Mouse (Mus musculus): ENCODE data around the gene Rasgrf1. TPM values are rescaled to one million over a fixed set of nuclear protein-coding genes. Genes with fewer than 3 reads are reported as not detected.

The Rasgrf1 gene
- polyA plus RNA-seq, 1 experiment from 2014 or later, result 22.3 TPM

- no peaks in the 10 kb centered on the region for H3K27me3 ChIP-seq (ENCODE audit: control insufficient read depth, insufficient read depth, low read length)
- H3K36me3 ChIP-seq (ENCODE audit: control insufficient read depth, insufficient read depth, low read length), result no peaks in the 10 kb centered on the region
- no peak for ATAC-seq (ENCODE audit: low read depth)
- H3K4me1 ChIP-seq (ENCODE audit: control insufficient read depth, insufficient read depth, low read length), result no peaks in the 10 kb centered on the region
- H3K9ac ChIP-seq (replicated peaks; ENCODE audit: low read depth, low read length), result no peak overlapping the region
- no peak overlapping the region for H3K27ac ChIP-seq (ENCODE audit: low read depth, low read length)
- no peaks in the 10 kb centered on the region for H3K9me3 ChIP-seq (ENCODE audit: control insufficient read depth, low read length)
- H3K4me2 ChIP-seq (ENCODE audit: low read depth, low read length), result no peak overlapping the region
- 96% methylated on average over 5 of the region's 5 CpGs for WGBS
- no peak overlapping the region for H3K4me3 ChIP-seq (ENCODE audit: low read depth, low read length)
Measured at GRCm38 (mm10) chr9:89892540-89893188, 17.0 kb upstream of the Rasgrf1 start.

- Histone ChIP-seq H3K36me3 (ENCODE audit: control insufficient read depth, insufficient read depth, low read length) (no peaks in the 10 kb centered on the region), H3K4me1 (ENCODE audit: control insufficient read depth, insufficient read depth, low read length) (0 out of 2 replicates have a peak, but pooled peaks cover 2% of the 10 kb centered on the region), H3K4me2 (ENCODE audit: low read depth, low read length) (no peak overlapping the region), H3K9ac (replicated peaks; ENCODE audit: low read depth, low read length) (no peak overlapping the region), H3K4me3 (ENCODE audit: low read depth, low read length) (no peak overlapping the region), H3K27ac (ENCODE audit: low read depth, low read length) (no peak overlapping the region), H3K27me3 (ENCODE audit: control insufficient read depth, insufficient read depth, low read length) (no peaks in the 10 kb centered on the region), H3K9me3 (ENCODE audit: control insufficient read depth, low read length) (no peaks in the 10 kb centered on the region)
- 32% methylated on average over 14 of the region's 14 CpGs for WGBS
- no peak for ATAC-seq (ENCODE audit: low read depth)
Measured at GRCm38 (mm10) chr9:89900111-89900824, 9.4 kb upstream of the Rasgrf1 start.

DNA sequence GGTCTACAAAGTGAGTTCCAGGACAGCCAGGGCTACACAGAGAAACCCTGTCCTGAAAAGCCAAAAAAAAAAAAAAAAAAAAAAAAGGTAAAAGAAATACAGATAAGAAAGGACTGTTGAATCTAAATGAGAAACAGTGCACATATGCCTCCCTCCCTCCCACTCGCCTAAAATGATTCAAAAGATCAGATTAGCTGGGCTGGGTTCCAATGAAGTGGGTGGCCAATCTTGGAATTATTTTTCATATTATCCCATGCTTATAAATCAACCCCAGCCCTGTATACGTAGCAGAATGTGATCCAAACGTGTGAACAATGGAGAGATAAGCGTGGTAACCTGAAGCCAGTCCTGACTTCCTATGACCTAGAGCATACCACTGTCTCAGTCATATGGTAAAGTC, 8.5 kb upstream of the Rasgrf1 start:
- H3K4me3 ChIP-seq (ENCODE audit: low read depth, low read length), result no peak overlapping the region
- no peak overlapping the region for H3K4me2 ChIP-seq (ENCODE audit: low read depth, low read length)
- no peaks in the 10 kb centered on the region for H3K9me3 ChIP-seq (ENCODE audit: control insufficient read depth, low read length)
- 0 out of 2 replicates have a peak, but pooled peaks cover 2% of the 10 kb centered on the region for H3K4me1 ChIP-seq (ENCODE audit: control insufficient read depth, insufficient read depth, low read length)
- H3K27me3 ChIP-seq (ENCODE audit: control insufficient read depth, insufficient read depth, low read length), result peaks cover 3% of the 10 kb centered on the region; the same call in 1 of the 2 replicates
- no peak for ATAC-seq (ENCODE audit: low read depth)
- no peak overlapping the region for H3K9ac ChIP-seq (replicated peaks; ENCODE audit: low read depth, low read length)
- WGBS, result 74% methylated on average over 4 of the region's 4 CpGs
- no peak overlapping the region for H3K27ac ChIP-seq (ENCODE audit: low read depth, low read length)
- H3K36me3 ChIP-seq (ENCODE audit: control insufficient read depth, insufficient read depth, low read length), result no peaks in the 10 kb centered on the region

GRCm38 (mm10) chr9:89902813-89903212, 6.9 kb upstream of the Rasgrf1 start:
- no peak overlapping the region for H3K9ac ChIP-seq (replicated peaks; ENCODE audit: low read depth, low read length)
- H3K27me3 ChIP-seq (ENCODE audit: control insufficient read depth, insufficient read depth, low read length), result peaks cover 16% of the 10 kb centered on the region
- no peak overlapping the region for H3K4me3 ChIP-seq (ENCODE audit: low read depth, low read length)
- H3K36me3 ChIP-seq (ENCODE audit: control insufficient read depth, insufficient read depth, low read length), result no peaks in the 10 kb centered on the region
- H3K4me1 ChIP-seq (ENCODE audit: control insufficient read depth, insufficient read depth, low read length), result 0 out of 2 replicates have a peak, but pooled peaks cover 2% of the 10 kb centered on the region
- 90% methylated on average over 2 of the region's 2 CpGs for WGBS
- no peaks in the 10 kb centered on the region for H3K9me3 ChIP-seq (ENCODE audit: control insufficient read depth, low read length)
- H3K4me2 ChIP-seq (ENCODE audit: low read depth, low read length), result no peak overlapping the region
- no peak overlapping the region for H3K27ac ChIP-seq (ENCODE audit: low read depth, low read length)
- ATAC-seq (ENCODE audit: low read depth), result no peak

GRCm38 (mm10) chr9:89906645-89907044, 3.1 kb upstream of the Rasgrf1 start:
- peaks cover 41% of the 10 kb centered on the region for H3K27me3 ChIP-seq (ENCODE audit: control insufficient read depth, insufficient read depth, low read length)

GRCm38 (mm10) chr9:89907941-89908340, 1.8 kb upstream of the Rasgrf1 start:
- peaks cover 49% of the 10 kb centered on the region for H3K27me3 ChIP-seq (ENCODE audit: control insufficient read depth, insufficient read depth, low read length)
- H3K9me3 ChIP-seq (ENCODE audit: control insufficient read depth, low read length), result no peaks in the 10 kb centered on the region
- ATAC-seq (ENCODE audit: low read depth), result no peak
- H3K4me1 ChIP-seq (ENCODE audit: control insufficient read depth, insufficient read depth, low read length), result peaks cover 2% of the 10 kb centered on the region; the same call in 1 of the 2 replicates
- no peak overlapping the region for H3K27ac ChIP-seq (ENCODE audit: low read depth, low read length)
- H3K9ac ChIP-seq (replicated peaks; ENCODE audit: low read depth, low read length), result no peak overlapping the region
- H3K36me3 ChIP-seq (ENCODE audit: control insufficient read depth, insufficient read depth, low read length), result no peaks in the 10 kb centered on the region
- H3K4me2 ChIP-seq (ENCODE audit: low read depth, low read length), result no peak overlapping the region
- H3K4me3 ChIP-seq (ENCODE audit: low read depth, low read length), result no peak overlapping the region

More at GRCm38 (mm10) chr9:89906645-89907044, 3.1 kb upstream of the Rasgrf1 start:
- Histone ChIP-seq H3K4me2 (ENCODE audit: low read depth, low read length) (no peak overlapping the region), H3K9me3 (ENCODE audit: control insufficient read depth, low read length) (no peaks in the 10 kb centered on the region), H3K4me1 (ENCODE audit: control insufficient read depth, insufficient read depth, low read length) (peaks cover 4% of the 10 kb centered on the region; the same call in 1 of the 2 replicates), H3K4me3 (ENCODE audit: low read depth, low read length) (no peak overlapping the region), H3K36me3 (ENCODE audit: control insufficient read depth, insufficient read depth, low read length) (no peaks in the 10 kb centered on the region), H3K27ac (ENCODE audit: low read depth, low read length) (no peak overlapping the region), H3K9ac (replicated peaks; ENCODE audit: low read depth, low read length) (no peak overlapping the region)
- ATAC-seq (ENCODE audit: low read depth), result no peak

DNA sequence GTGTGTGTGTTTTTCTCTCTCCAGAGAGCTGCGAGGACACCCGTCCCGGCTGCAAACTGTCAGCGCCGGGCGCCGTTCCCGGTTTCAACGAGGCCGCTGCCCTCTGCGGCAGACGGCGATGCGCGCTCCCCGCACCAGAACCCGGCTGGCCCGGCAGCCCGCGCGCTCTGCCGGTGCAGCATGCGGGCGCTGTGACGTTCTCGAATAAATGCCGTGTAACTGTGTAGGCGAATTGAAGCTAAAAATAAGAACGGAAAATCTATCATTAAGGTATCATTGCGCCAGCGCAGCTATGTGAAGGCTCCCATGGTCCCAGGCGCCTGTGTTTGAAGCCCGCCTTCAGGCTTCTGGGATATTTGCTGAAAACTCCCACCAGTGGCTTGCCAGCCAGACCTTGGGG, 1.1 kb upstream of the Rasgrf1 start:
- Histone ChIP-seq H3K9ac (replicated peaks; ENCODE audit: low read depth, low read length) (0 out of 2 replicates have a peak overlapping the region, but pooled peaks have one; percentile 25), H3K4me1 (ENCODE audit: control insufficient read depth, insufficient read depth, low read length) (peaks cover 2% of the 10 kb centered on the region; the same call in 1 of the 2 replicates), H3K9me3 (ENCODE audit: control insufficient read depth, low read length) (no peaks in the 10 kb centered on the region), H3K4me2 (ENCODE audit: low read depth, low read length) (peak overlapping the region; percentile 76), H3K36me3 (ENCODE audit: control insufficient read depth, insufficient read depth, low read length) (no peaks in the 10 kb centered on the region), H3K27me3 (ENCODE audit: control insufficient read depth, insufficient read depth, low read length) (peaks cover 51% of the 10 kb centered on the region), H3K4me3 (ENCODE audit: low read depth, low read length) (peak overlapping the region; percentile 45), H3K27ac (ENCODE audit: low read depth, low read length) (no peak overlapping the region)
- 0 out of 2 replicates have a peak, but pooled peaks have one; percentile 12 for ATAC-seq (ENCODE audit: low read depth)
- under 1% methylated on average over 33 of the region's 33 CpGs for WGBS

DNA sequence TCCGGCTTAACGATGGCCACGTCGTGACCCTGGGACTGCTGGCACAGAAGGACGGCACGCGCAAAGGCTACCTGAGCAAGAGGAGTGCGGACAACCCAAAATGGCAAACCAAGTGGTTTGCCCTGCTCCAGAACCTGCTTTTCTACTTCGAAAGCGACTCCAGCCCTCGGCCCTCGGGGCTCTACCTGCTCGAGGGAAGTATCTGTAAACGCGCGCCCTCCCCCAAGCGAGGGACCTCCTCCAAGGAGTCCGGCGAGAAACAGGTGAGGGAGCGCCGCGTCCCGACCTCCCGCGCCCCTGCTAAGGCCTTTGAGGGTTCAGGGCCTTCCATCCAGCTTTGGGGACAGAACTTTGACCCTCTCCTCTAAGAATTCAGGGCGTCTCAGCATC, 298 bp downstream of the Rasgrf1 start:
- no peaks in the 10 kb centered on the region for H3K36me3 ChIP-seq (ENCODE audit: control insufficient read depth, insufficient read depth, low read length)
- no peak overlapping the region for H3K27ac ChIP-seq (ENCODE audit: low read depth, low read length)
- peaks cover 2% of the 10 kb centered on the region; the same call in 1 of the 2 replicates for H3K4me1 ChIP-seq (ENCODE audit: control insufficient read depth, insufficient read depth, low read length)
- H3K9me3 ChIP-seq (ENCODE audit: control insufficient read depth, low read length), result no peaks in the 10 kb centered on the region
- peak overlapping the region; percentile 45 for H3K4me3 ChIP-seq (ENCODE audit: low read depth, low read length)
- no peak for ATAC-seq (ENCODE audit: low read depth)
- H3K9ac ChIP-seq (replicated peaks; ENCODE audit: low read depth, low read length), result peak overlapping the region; percentile 47; the same call in 1 of the 2 replicates
- peaks cover 51% of the 10 kb centered on the region for H3K27me3 ChIP-seq (ENCODE audit: control insufficient read depth, insufficient read depth, low read length)
- under 1% methylated on average over 26 of the region's 26 CpGs for WGBS
- peak overlapping the region; percentile 76 for H3K4me2 ChIP-seq (ENCODE audit: low read depth, low read length)

All from neural tube, embryonic 14.5 days (tissue).